Mouse (Mus musculus): ENCODE measurements at regions not wholly inside any gene's neighbourhood (a gene's known extent, or its start where the extent isn't known, plus 50 kb on each side); places are given as distances from the start of the nearest gene placed in this dataset.
A peak's percentile ranks its signal among the peaks of the same experiment; 100 is the strongest.

- Histone ChIP-seq H3K79me2 (ENCODE audit: control insufficient read depth, insufficient read depth, low read length) (no peaks in the 10 kb centered on the region), H3K36me3 (ENCODE audit: control insufficient read depth, insufficient read depth, low read length) (no peaks in the 10 kb centered on the region), H3K4me1 (ENCODE audit: control insufficient read depth, insufficient read depth, low read length) (no peaks in the 10 kb centered on the region), H3K27ac (replicated peaks; ENCODE audit: insufficient read depth, low read depth, low read length) (no peak overlapping the region), H3K9ac (ENCODE audit: low read depth, low read length) (no peak overlapping the region), H3K27me3 (ENCODE audit: control insufficient read depth, insufficient read depth, low read length) (no peaks in the 10 kb centered on the region), H3K4me3 (ENCODE audit: insufficient read depth, low read depth, low read length) (no peak overlapping the region)
- TF ChIP-seq POLR2A (IDR thresholded peaks at IDR 0.05; ENCODE audit: extremely low read depth, insufficient read depth, low read length) (no peak), CTCF (IDR thresholded peaks at IDR 0.05; ENCODE audit: low read depth, low read length) (no peak)
- WGBS = 49% methylated on average over 4 of the region's 4 CpGs
- no peak for DNase-seq (ENCODE audit: extremely low read depth, low read depth, low spot score)
These were observed 122.5 kb upstream of the Chd6 start for GRCm38 (mm10) chr2:161231405-161231804.

- Histone ChIP-seq H3K36me3 (ENCODE audit: control insufficient read depth, insufficient read depth, low read length) (no peaks in the 10 kb centered on the region), H3K4me1 (ENCODE audit: control insufficient read depth, insufficient read depth, low read length) (no peaks in the 10 kb centered on the region), H3K4me3 (ENCODE audit: insufficient read depth, low read depth, low read length) (no peak overlapping the region), H3K9ac (ENCODE audit: low read depth, low read length) (no peak overlapping the region), H3K27me3 (ENCODE audit: control insufficient read depth, insufficient read depth, low read length) (no peaks in the 10 kb centered on the region), H3K27ac (replicated peaks; ENCODE audit: insufficient read depth, low read depth, low read length) (no peak overlapping the region), H3K79me2 (ENCODE audit: control insufficient read depth, insufficient read depth, low read length) (no peaks in the 10 kb centered on the region)
- 65% methylated on average over 8 of the region's 8 CpGs for WGBS
- DNase-seq (ENCODE audit: extremely low read depth, low read depth, low spot score) = no peak
- TF ChIP-seq CTCF (IDR thresholded peaks at IDR 0.05; ENCODE audit: low read depth, low read length) = no peak
- no peak for TF ChIP-seq POLR2A (IDR thresholded peaks at IDR 0.05; ENCODE audit: extremely low read depth, insufficient read depth, low read length)
These were observed 106.9 kb upstream of the Chd6 start for GRCm38 (mm10) chr2:161215736-161216135.

GRCm38 (mm10) chr2:161214681-161215458 lies 106.0 kb upstream of the Chd6 start:
- Histone ChIP-seq H3K4me1 (ENCODE audit: control insufficient read depth, insufficient read depth, low read length) (no peaks in the 10 kb centered on the region), H3K4me3 (ENCODE audit: insufficient read depth, low read depth, low read length) (no peak overlapping the region), H3K36me3 (ENCODE audit: control insufficient read depth, insufficient read depth, low read length) (no peaks in the 10 kb centered on the region), H3K27ac (replicated peaks; ENCODE audit: insufficient read depth, low read depth, low read length) (no peak overlapping the region), H3K79me2 (ENCODE audit: control insufficient read depth, insufficient read depth, low read length) (no peaks in the 10 kb centered on the region), H3K27me3 (ENCODE audit: control insufficient read depth, insufficient read depth, low read length) (no peaks in the 10 kb centered on the region), H3K9ac (ENCODE audit: low read depth, low read length) (no peak overlapping the region)
- 20% methylated on average over 15 of the region's 15 CpGs for WGBS
- TF ChIP-seq CTCF (IDR thresholded peaks at IDR 0.05; ENCODE audit: low read depth, low read length) (peak; percentile 94), POLR2A (IDR thresholded peaks at IDR 0.05; ENCODE audit: extremely low read depth, insufficient read depth, low read length) (no peak)
- DNase-seq (ENCODE audit: extremely low read depth, low read depth, low spot score) = peak; percentile 46

- Histone ChIP-seq H3K4me1 (ENCODE audit: control insufficient read depth, insufficient read depth, low read length) (no peaks in the 10 kb centered on the region), H3K4me3 (ENCODE audit: insufficient read depth, low read depth, low read length) (no peak overlapping the region), H3K36me3 (ENCODE audit: control insufficient read depth, insufficient read depth, low read length) (no peaks in the 10 kb centered on the region), H3K27me3 (ENCODE audit: control insufficient read depth, insufficient read depth, low read length) (no peaks in the 10 kb centered on the region), H3K79me2 (ENCODE audit: control insufficient read depth, insufficient read depth, low read length) (no peaks in the 10 kb centered on the region), H3K9ac (ENCODE audit: low read depth, low read length) (no peak overlapping the region), H3K27ac (replicated peaks; ENCODE audit: insufficient read depth, low read depth, low read length) (no peak overlapping the region)
- TF ChIP-seq CTCF (IDR thresholded peaks at IDR 0.05; ENCODE audit: low read depth, low read length) (no peak), POLR2A (IDR thresholded peaks at IDR 0.05; ENCODE audit: extremely low read depth, insufficient read depth, low read length) (no peak)
- 72% methylated on average over 13 of the region's 13 CpGs for WGBS
- no peak for DNase-seq (ENCODE audit: extremely low read depth, low read depth, low spot score)
These were observed 103.5 kb upstream of the Chd6 start for GRCm38 (mm10) chr2:161212322-161212882.

GRCm38 (mm10) chr2:161196713-161197372 lies 88.0 kb upstream of the Chd6 start:
- H3K27ac ChIP-seq (replicated peaks; ENCODE audit: insufficient read depth, low read depth, low read length) = no peak overlapping the region
- H3K36me3 ChIP-seq (ENCODE audit: control insufficient read depth, insufficient read depth, low read length) = no peaks in the 10 kb centered on the region
- no peak overlapping the region for H3K4me3 ChIP-seq (ENCODE audit: insufficient read depth, low read depth, low read length)
- no peak for DNase-seq (ENCODE audit: extremely low read depth, low read depth, low spot score)
- no peaks in the 10 kb centered on the region for H3K4me1 ChIP-seq (ENCODE audit: control insufficient read depth, insufficient read depth, low read length)
- no peak for TF ChIP-seq POLR2A (IDR thresholded peaks at IDR 0.05; ENCODE audit: extremely low read depth, insufficient read depth, low read length)
- no peak for TF ChIP-seq CTCF (IDR thresholded peaks at IDR 0.05; ENCODE audit: low read depth, low read length)
- H3K27me3 ChIP-seq (ENCODE audit: control insufficient read depth, insufficient read depth, low read length) = no peaks in the 10 kb centered on the region
- H3K9ac ChIP-seq (ENCODE audit: low read depth, low read length) = no peak overlapping the region
- H3K79me2 ChIP-seq (ENCODE audit: control insufficient read depth, insufficient read depth, low read length) = no peaks in the 10 kb centered on the region
- 91% methylated on average over 7 of the region's 7 CpGs for WGBS
